Mouse (Mus musculus) embryonic fibroblast, embryonic 13.5 days (primary cell): ENCODE data around the gene Ncor2.

Source experiments
- CTCF ChIP-seq: IDR thresholded peaks from 2 replicates; pipeline ENCODE4 v1.5.1; 2011; ENCODE audit warnings: mild to moderate bottlenecking, control low read depth, low read length, moderate library complexity, borderline replicate concordance; ENCODE audit not compliant: insufficient read depth
- POLR2A ChIP-seq: IDR thresholded peaks from 2 replicates; pipeline ENCODE4 v1.6.1; 2011; ENCODE audit warnings: low read depth, mild to moderate bottlenecking, control low read depth, low read length, moderate library complexity

DNA sequence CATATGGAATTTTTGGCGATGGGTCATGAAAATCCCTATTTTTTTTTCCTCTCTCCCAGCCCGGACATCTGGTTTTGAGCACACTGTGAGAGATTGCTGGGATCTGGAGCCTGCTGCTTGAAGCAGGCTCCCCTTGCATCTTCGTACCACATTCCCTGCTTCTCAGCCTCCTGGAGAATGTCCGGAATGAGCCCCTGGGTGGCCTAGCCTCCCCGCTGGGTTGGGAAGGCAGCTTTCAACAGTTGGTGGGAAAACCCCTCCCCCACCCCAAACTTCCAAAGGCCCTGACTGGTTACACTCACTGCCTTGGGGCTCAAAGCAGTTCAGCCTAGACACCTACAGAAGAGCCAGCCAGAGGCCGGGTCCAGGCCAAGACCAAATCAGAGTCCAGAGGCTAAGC is 5.8 kb upstream of the Ncor2 start:
- TF ChIP-seq CTCF (no peak), POLR2A (no peak)
